Mouse (Mus musculus) brown adipose tissue, adult 24 weeks (tissue): ENCODE results near the gene Tmco4. TPM values are rescaled to one million over a fixed set of nuclear protein-coding genes. Genes with fewer than 3 reads are reported as not detected.

Experiments used
- H3K27ac ChIP-seq: fragments of 200-500 bp; replicated peaks from 2 replicates; pipeline ENCODE4 v1.5.1; 2012; ENCODE audit warnings: low read depth, mild to moderate bottlenecking, low read length
- H3K4me1 ChIP-seq: fragments of 200-500 bp; 2 replicates; pipeline ENCODE4 v1.6.1; 2012; ENCODE audit warnings: low read length, mixed read lengths; ENCODE audit not compliant: control insufficient read depth, insufficient read depth, insufficient read length
- H3K4me3 ChIP-seq: fragments of 200-500 bp; 2 replicates; pipeline ENCODE4 v1.5.1; 2012; ENCODE audit warnings: low read depth, mild to moderate bottlenecking, low read length, moderate library complexity; ENCODE audit not compliant: insufficient read depth
- polyA plus RNA-seq: library from polyadenylated mRNA; stranded (reverse); fragments of >200 nt; gene quantifications from 2 replicates; pipeline ENCODE4 v1.2.4, GENCODE M21; 2012; ENCODE audit not compliant: missing spikeins, insufficient read depth, insufficient read length

Tmco4 gene
- polyA plus RNA-seq, 1 experiment, result 10.3 TPM

- Histone ChIP-seq H3K4me1 (no peaks in the 10 kb centered on the region), H3K27ac (no peak overlapping the region), H3K4me3 (no peak overlapping the region)
These were observed 122.7 kb downstream of the Tmco4 start for GRCm38 (mm10) chr4:139095406-139095805.

- H3K4me3 ChIP-seq, result no peak overlapping the region
- H3K4me1 ChIP-seq, result no peaks in the 10 kb centered on the region
- H3K27ac ChIP-seq, result no peak overlapping the region
These were observed 123.5 kb downstream of the Tmco4 start for GRCm38 (mm10) chr4:139096201-139096600.

- no peak overlapping the region for H3K27ac ChIP-seq
- H3K4me3 ChIP-seq, result no peak overlapping the region
These were observed 127.6 kb downstream of the Tmco4 start for GRCm38 (mm10) chr4:139100326-139100725.

GRCm38 (mm10) chr4:139101546-139101945, 128.9 kb downstream of the Tmco4 start:
- no peak overlapping the region for H3K27ac ChIP-seq
- no peak overlapping the region for H3K4me3 ChIP-seq
- peaks cover 8% of the 10 kb centered on the region; the same call in 1 of the 2 replicates for H3K4me1 ChIP-seq

More at GRCm38 (mm10) chr4:139100326-139100725, 127.6 kb downstream of the Tmco4 start:
- peaks cover 5% of the 10 kb centered on the region; the same call in 1 of the 2 replicates for H3K4me1 ChIP-seq

- H3K27ac ChIP-seq, result no peak overlapping the region
- peaks cover 8% of the 10 kb centered on the region for H3K4me1 ChIP-seq
- no peak overlapping the region for H3K4me3 ChIP-seq
These were observed 132.8 kb downstream of the Tmco4 start for GRCm38 (mm10) chr4:139105453-139105852.

Other genes starting within 250 kb of the Tmco4 start
- gene Pla2g2c, start 248.1 kb upstream of the Tmco4 start, polyA plus RNA-seq, result not detected in 2 replicates
- not detected in 2 replicates for gene Ubxn10, start 235.7 kb upstream of the Tmco4 start, polyA plus RNA-seq
- not detected in 2 replicates for gene Pla2g2f, start 215.3 kb upstream of the Tmco4 start, polyA plus RNA-seq
- 1.9 and 4.9 TPM in 2 replicates for gene Pla2g2d, start 197.2 kb upstream of the Tmco4 start, polyA plus RNA-seq
- gene Pla2g5, start 109.4 kb upstream of the Tmco4 start, polyA plus RNA-seq, result 1.5 TPM in 1 of 2 replicates, not detected in the other
- gene Gm13030, start 98.9 kb upstream of the Tmco4 start, polyA plus RNA-seq, result not detected in 2 replicates
- 4.0 TPM in 1 of 2 replicates, not detected in the other for gene Pla2g2e, start 94.9 kb upstream of the Tmco4 start, polyA plus RNA-seq
- gene Otud3, start 58.9 kb upstream of the Tmco4 start, polyA plus RNA-seq, result 4.5 and 5.2 TPM in 2 replicates
- not detected in 2 replicates for gene Rnf186, start 5.8 kb upstream of the Tmco4 start, polyA plus RNA-seq
- not detected in 2 replicates for gene Htr6, start 102.7 kb downstream of the Tmco4 start, polyA plus RNA-seq
- gene Nbl1, start 120.1 kb downstream of the Tmco4 start, polyA plus RNA-seq, result 6.3 and 11.7 TPM in 2 replicates
- gene Minos1, start 158.2 kb downstream of the Tmco4 start, polyA plus RNA-seq, result 1,161 and 1,254 TPM in 2 replicates
- gene Capzb, start 220.0 kb downstream of the Tmco4 start, polyA plus RNA-seq, result 154 and 166 TPM in 2 replicates